Mouse (Mus musculus) brain, embryonic 14.5 days (tissue): ENCODE data around the gene Zc3h14.

ENCODE experiments used
- CTCF ChIP-seq: fragments of 200-500 bp; IDR thresholded peaks from 2 replicates; pipeline ENCODE4 v1.5.1; 2012; ENCODE audit warnings: inconsistent platforms, mild to moderate bottlenecking, moderate library complexity, borderline replicate concordance; ENCODE audit not compliant: insufficient read depth, insufficient read length; ENCODE audit errors: extremely low read depth
- POLR2A ChIP-seq: fragments of 200-500 bp; IDR thresholded peaks from 2 replicates; pipeline ENCODE4 v1.6.1; 2012; ENCODE audit warnings: mild to moderate bottlenecking, inconsistent platforms, borderline replicate concordance; ENCODE audit not compliant: poor library complexity, insufficient read depth, insufficient read length, severe bottlenecking; ENCODE audit errors: extremely low read depth

GRCm38 (mm10) chr12:98747380-98747753 lies 603 bp downstream of the Zc3h14 start:
- TF ChIP-seq CTCF (no peak), POLR2A (no peak)
